Mouse (Mus musculus) erythroblast, embryonic 14.5 days (primary cell): ENCODE measurements around the gene Fut1.

Source experiments
- GATA1 ChIP-seq: IDR thresholded peaks from 2 replicates; pipeline ENCODE4 v1.6.1; 2012; ENCODE audit warnings: low read length, inconsistent platforms, mixed read lengths
- TAL1 ChIP-seq: IDR thresholded peaks from 3 replicates; pipeline ENCODE4 v1.6.1; 2012; ENCODE audit warnings: low read length, inconsistent platforms, mixed read lengths

DNA sequence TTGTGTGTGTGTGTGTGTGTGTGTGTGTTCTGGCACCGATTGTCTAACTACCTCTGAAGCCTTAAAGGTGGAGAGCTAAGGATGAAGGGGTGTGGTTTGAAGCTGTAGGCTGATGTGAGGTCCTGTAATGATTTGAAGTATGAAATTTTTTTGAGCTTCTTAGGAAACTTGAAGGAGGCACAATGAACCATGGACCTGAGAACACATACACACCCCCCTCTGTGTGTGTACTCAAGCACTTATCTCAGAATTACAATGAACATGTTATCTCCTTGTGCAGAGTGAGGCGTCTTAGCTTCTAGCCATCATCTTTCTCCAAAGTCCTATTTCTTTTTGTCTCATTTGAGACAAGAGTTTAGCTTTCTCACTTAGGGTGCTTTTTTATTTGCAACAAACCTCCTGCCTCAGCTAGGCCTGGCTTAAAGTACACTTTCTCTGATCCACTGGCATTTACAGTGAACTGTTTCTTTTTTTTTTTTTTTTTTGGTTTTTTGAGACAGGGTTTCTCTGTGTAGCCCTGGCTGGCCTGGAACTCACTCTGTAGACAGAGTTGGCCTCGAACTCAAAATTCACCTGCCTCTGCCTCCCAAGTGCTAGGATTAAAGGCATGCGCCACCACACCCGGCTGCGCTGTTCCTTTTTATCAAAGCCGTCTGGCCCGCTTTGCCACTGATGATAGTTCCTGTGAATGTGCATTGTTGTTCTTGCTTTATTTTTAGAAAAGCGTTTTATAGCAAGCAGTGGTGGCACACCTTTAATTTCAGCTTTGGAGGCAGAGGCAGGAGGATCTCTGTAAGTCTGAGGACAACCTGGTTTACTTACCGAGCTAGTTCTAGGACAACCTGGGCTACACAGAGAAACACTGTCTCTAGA is 48.3 kb upstream of the Fut1 start:
- TF ChIP-seq GATA1 (no peak), TAL1 (no peak)
